Mouse (Mus musculus): ENCODE data around the gene Mars.

The Mars gene

DNA sequence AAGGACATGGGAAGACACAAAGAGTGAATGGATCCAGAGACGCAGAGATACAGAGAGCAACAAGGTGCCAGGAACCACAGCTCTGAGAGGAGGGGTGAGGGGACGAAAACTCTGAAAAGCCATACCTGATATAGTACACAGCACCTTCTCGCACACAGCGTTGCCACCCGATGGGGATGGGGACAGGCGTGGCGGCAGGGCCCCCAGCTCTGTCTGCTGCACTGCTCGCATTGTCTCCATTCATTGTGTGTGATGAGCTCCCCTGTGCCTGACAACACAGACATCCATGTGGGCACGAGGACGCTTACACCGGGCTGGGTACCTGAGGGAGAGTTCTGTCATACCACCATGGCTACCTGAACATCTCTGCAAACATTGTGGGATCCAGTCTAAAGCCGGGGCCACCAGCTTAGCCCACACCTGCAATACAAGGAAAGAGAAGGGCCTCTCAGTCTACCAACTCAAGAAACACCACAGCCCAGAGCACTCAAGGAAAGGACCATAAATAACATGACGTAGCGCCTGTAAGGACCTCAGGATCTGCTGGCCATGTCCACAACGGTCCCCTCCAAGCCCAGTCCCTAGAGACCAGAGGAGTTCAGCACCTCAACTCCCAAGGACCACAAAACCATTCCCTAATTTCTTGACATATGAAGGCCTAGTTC, 24.2 kb downstream of the Mars start:
- DNase-seq (ENCODE audit: low spot score in 2 of 2), result no peak

DNA sequence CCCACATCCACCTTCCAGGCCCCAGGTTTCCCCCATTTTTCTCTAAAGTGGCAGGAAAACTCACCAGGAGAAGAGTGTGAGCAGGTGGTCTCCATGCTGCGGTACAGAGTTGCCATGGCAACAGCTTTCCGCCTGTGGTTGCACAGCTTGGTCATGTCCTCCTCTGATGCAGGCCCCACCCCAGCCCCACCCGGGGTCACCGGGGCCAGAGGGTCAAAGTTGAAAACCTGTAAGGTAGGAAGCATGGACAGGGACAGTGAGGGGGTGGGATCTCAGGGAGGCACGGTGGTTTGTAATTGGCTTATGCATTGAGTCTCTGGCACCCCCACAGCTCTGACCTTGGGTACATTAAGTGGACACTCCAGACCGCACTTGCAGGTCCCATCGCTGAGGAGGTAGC, 24.9 kb downstream of the Mars start:
- peak; percentile 66 to 72 for DNase-seq (ENCODE audit: low spot score in 2 of 2)

DNA sequence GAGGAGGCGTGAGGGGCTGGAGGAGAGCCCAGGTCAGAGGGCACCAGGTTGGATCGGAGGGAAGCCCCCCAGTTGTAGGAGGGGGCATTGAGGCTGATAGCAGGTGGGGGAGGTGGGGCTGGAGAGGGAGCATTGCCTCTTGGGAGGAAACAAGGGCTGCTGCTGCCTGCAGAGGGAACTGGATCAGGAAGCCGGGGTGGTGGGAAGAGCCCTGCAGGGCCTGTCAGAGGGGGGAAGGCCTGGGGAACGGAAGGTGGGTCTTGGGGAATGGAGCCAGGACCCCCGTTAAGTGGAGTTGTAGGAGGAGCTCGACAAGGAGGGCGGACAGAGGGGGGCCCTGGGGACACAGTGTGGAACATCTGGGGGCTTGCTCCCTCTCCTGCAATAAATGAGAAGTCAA, 25.4 kb downstream of the Mars start:
- no peak for DNase-seq (ENCODE audit: low spot score in 2 of 2)

DNA sequence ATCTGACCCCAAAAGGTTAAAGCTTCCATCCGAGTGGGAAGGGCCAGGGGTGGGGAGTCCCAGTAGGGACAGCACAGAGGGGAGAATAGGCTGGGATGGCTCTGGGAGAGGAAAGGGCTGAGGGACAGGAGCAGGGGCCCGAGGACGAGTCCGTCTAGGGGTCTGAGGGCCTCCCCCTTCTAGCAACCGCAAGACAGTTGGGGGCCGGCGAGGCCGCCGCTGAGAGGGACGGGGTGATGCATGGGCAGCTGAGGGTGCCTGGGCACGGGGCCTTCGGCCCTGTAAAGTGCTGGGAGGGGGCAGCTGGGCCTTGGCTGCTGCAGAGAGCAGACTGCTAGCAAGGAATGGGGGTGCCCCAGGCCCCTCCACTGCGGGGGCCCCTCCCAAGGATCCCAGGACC, 25.9 kb downstream of the Mars start:
- no peak for DNase-seq (ENCODE audit: low spot score in 2 of 2)

DNA sequence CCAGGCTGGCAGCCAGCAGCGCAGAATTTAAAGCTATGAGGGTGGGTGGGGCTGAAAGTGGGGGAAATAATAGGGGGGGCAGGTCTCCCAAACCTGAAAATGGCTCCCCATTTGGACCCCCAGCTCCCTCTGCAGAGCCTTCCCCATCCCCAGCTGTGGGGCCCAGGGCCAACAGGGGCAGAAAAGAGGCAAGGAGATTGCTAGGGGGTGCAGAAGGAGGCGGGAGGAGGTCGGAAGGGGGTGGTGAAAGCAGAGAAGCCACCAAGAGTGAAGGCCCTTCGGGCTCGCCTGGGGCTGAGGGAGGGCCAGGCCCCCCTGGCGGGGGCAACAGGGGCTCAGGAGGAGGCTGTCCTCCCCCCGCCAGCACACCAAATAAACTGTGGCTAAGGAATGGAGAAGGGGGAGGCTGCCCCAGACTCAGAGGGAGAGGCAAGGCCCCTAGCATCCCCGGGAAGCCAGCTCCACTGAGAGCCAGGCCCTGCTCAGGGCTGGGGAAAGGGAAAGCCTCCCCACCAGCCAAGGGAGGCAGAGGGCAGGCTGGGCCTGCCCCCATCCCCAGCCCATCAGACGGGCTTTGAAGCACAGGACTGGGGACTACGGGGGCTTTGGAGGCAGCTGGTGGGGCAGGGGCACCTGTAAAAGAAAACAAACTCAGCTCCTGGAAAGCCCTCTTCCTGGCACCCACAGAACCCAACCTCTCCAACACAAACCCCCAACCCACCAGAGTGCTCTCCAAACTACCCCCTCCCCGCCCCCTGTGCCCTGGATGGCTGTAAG, 26.7 kb downstream of the Mars start:
- no peak for DNase-seq (ENCODE audit: low spot score in 2 of 2)

DNA sequence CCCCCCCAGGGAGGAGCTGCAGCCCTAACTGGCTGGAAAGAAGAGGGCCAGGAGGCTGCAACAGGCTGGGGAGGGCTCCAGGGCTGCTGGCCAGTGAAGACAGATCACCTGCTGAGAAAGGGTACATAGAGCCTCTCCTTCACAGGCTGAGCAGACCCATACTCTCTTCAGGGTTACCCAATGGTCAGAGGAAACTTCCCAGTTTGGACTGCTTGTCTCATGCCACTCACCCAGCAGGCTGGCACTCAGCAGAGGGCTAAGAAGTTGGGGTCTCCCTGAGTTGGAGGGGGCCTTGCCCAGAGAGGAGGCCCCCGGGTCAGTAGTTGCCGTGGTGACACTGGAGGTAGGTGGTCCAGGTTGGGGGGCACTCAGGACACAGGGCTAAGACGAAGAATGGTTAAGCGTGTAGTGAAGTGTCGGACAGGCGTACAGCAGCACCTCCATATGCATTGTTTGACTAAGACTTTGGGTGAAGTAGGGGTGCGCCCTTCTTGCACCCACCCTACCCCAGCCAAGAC, 27.4 kb downstream of the Mars start:
- DNase-seq (ENCODE audit: low spot score in 2 of 2), result no peak

DNA sequence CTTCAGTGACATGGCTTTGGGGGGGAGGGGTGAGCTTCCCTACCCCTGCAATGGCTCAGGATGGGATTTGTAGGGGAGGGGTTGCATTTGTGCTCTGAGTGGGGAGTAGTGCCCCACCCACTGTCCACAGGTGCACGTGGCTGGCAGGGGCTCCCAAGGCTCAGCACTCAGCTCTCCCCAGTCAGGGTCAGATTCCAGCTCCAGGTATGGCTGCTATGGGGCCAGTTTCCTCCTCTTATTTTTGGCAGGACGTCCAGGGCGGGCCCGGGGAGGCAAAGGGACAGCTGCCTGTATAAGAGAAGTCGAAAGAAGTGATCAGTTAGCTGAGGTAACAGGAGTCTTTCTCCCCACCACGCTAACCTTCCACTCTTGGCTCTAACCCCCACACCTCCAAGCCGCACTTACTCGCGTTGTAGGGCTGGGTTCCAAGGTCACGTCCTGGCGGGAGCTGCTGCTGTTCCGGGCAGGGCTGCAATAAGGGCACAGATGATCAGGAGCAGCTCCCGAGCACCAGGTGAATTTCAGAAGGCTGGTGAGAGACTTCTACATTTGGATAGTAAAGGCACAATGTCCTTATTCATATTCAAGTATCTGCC, 28.9 kb downstream of the Mars start:
- no peak for DNase-seq (ENCODE audit: low spot score in 2 of 2)

DNA sequence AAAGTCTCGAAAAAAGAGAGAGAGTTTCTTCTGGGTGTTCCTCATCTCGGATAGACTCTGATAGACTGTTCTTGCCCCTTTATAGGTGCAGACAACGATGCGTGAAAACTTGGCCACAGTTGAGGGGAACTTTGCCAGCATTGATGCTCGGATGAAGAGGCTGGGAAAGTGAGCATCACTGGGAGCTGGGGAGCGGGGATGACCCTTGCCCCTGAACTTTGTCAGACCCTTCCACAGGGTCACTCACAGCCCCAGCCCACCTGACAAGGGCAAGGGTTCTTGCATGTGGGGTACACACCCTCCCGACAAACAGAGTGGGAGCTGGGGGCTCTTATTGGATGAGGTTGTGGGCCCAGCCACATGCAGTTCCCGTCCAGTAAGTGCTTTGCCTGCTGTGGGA, 30.3 kb downstream of the Mars start:
- DNase-seq (ENCODE audit: low spot score in 2 of 2), result no peak

DNA sequence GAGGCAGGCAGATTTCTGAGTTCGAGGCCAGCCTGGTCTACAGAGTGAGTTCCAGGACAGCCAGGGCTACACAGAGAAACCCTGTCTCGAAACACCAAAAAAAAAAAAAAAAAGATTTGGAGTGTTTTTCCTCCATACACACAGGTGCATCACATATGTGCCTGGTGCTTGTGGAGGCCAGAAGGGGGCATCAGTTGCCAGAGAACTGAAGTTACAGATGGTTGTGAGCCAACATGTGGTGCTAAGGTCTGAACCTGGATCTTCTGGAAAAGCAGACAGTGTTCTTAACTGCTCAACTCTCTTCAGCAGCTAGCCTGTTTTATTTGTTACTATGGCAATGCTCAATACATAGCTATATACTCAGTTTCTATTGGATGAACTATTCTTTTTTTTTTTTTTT, 31.9 kb downstream of the Mars start:
- DNase-seq (ENCODE audit: low spot score in 2 of 2), result no peak

DNA sequence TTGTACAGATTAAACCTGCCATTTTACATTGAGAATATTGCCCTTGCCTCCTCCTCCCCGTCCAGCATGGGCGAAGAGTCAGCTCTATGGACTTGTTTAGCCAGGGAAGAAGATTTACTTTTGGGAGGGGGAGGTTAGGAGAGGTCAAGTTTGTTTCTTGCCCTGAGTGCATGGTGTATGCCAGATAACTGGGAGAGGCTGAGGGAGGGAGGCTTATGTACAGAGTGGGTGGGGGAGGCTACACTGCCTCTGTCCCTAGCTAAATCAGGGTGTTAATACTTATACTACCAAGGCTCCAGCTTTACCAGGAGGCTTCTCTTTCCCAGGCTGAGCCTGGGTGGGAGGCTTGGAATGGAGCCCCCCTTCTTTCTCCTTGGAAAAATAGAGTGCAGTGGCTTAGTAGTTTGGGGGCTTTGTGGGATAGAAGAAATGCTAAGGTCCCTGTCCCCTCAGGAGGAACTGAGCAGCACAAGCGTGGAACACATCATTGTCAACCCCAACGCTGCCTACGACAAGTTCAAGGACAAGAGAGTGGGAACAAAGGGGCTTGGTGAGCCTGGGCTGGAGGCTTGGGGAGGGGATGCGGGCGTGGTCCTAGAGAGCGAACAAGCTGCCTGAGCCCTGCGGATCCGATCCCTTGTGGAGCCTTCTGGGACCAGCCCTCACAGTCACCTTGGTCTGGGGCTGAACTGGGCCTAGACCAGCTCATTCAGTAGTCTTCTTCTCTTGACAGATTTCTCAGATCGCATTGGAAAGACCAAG, 37.1 kb downstream of the Mars start:
- no peak for DNase-seq (ENCODE audit: low spot score in 2 of 2)

DNA sequence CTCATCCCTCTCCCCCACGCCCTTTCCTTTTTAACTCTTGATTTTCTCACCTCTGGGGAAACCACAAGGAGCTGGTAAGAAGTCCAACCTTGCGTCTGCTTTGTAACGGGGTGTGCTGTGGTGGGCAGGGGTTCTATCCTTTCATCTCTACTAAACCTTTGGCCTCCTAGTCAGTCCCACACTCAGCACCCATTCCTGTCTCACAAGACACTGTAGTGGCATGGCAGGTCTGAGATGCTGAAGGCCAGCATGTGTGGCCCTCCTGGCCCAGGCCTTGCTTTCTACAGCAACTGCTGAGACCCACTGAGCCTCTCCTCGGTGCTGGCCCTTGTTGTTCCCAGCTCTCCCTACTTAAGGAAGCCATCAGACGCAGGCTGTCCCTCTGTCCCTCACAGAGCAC, 39.2 kb downstream of the Mars start:
- DNase-seq (ENCODE audit: low spot score in 2 of 2), result no peak

DNA sequence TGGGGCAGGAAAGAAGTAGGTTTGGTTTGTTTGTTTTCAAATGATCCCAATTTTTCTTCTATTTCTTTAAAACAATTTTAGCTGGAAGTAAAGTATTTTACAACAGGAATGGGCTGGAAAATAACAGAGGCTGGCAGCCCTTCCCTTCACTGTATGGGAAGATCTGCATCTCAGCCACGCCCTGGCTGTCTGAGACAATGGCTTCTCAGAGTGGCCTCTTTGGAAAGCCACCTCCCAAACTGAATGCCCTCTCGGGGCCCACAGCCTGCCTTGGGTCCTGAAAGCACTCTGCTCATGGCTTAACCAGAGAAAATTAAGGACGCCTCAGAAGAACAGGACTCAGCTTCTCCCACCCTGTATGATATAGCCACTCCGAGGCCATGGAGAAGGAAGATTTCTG, 41.7 kb downstream of the Mars start:
- DNase-seq (ENCODE audit: low spot score in 2 of 2), result no peak

DNA sequence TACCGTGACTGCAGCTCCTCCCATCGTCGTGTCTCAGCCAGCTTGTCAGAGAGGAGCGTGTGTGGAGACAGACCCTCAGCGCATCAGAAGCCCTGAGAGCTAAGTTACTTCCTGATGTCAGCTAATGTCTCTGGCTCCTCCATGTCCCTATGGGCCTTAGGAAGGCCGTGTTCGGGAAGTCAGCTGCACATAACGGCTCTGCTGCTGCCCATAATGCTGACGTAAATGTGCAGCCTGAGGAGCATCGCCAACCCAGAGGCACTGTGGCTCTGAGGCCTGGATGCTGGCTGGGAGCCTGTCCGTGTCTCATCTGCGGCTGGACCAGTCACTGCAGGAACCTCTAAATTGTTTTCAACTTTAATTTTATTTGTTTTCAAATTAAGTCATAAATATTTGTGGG, 42.5 kb downstream of the Mars start:
- DNase-seq (ENCODE audit: low spot score in 2 of 2), result no peak

DNA sequence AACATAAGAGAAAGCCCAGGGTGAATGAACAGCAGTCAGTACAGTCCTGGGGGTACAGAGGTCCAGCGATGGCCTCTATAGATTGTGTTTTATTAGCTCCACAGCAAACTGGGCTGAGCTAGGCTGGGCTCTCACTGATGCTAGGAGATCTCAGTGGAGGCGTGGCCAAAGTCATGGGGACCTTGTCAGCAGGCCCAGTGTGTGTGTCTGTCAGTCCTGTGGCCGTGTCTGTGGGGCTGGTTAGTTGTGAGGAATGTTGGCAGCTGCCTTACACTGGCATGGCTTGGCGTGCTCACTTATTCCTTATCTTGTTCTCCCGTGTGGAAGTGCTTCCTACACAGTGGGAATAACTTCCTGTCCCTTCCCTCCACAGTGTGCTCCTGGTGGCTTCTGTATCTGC, 43.2 kb downstream of the Mars start:
- DNase-seq (ENCODE audit: low spot score in 2 of 2), result no peak

DNA sequence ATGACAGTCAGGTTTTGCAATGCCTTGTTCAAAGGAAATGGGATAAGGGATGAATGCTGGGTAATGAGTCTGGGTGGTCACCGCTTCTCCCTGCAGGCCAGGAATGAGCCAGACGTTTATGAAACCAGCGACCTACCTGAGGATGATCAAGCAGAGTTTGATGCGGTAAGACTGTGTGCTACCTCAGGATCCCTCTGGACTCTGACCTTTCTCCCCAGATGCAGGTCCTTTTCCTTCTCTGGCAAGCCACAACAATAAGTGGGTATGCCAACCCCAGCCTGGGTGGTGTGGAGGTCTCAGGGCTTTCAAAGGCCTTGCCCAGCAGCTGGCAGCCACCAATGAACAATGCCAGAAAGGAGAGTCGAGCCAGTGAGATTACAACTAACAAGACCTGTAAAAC, 44.3 kb downstream of the Mars start:
- no peak for DNase-seq (ENCODE audit: low spot score in 2 of 2)

DNA sequence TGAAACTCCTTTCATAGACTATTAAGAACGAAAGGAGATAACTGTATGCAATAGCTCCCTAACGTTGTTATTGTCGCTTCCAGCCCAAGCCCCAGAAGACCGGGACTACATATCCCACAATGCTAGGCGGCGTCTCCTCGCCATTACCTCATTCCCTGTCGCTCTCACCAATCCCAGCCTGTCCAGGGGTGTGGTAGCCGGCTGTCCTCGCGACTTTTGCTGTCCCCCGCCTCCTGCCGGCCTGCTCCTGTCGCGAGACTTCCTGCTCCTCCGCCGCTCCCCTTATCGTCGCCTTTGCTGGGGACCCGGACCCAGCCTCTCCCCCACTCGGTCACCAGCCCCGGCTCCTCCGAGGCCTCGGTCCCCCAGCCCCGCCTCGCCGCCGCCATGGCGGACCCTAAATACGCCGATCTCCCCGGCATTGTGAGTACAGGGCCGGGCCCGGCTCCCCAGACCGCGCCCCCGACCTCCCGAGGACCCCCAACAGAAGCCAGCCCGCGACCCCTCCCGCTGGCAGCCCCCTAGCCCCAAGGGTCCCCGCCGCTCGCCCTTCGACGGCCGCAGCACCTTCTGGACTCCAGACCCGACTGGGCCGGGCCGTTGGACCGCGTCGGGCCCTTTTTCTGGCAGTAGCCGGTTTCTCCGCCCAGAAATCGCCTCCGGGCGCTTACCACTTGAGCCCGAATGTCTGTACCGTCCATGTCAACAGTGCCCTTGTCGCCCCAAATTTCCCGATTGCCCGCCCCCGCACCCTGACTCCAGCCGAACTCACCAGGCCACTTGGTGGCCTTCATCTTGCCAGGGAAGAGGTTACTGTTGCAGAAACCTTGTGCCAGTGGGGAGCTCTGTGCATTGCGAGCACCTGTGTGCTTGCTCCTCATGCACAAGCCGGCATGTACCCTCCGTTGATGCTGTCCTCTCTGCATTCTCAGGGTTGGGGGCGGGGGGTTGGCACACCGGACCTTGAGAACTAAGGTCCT, 45.2 kb downstream of the Mars start, which contains the start of gene Dctn2:
Gene Dctn2 (plus strand): TSS at position 257 of the 980 bp plus-strand sequence.
- peak; percentile 98 to 99 for DNase-seq (ENCODE audit: low spot score in 2 of 2)

DNA sequence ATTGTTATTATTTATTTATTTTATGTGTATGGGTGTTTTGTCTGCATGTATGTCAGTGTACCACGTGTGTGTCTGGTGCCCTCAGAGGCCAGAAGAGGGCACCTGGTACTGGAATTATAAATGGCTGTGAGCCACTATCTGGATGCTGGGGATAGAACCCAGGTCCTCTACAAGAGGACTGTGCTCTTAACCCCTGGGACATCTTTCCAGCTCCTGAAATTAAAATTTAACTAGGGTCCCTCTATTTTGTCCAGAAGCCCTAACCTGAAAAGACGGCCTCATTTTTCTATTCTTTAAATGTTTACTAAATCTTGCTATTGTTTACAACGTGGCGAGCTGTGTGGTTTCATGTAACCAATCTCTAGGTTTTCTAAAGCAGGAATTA, 45.9 kb downstream of the Mars start:
- no peak for DNase-seq (ENCODE audit: low spot score in 2 of 2)

DNA sequence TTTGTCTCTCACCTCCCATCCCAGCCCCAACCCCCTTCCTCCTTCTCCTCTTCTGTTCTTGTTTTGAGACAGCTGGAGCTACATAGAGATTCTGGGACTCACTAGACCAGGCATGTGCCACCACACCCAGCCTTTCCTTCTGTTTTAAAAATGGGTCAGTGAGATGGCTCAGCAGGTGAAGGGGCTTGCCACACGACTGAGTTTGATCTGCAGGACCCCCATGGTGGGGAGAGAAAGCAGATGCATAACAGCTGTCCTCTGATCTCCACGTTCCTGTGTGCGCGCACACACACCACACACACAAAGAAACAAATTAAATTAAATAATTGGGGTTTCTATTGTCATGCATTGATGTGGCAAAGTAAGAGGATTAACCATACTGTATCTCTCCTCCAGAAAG, 46.6 kb downstream of the Mars start:
- no peak for DNase-seq (ENCODE audit: low spot score in 2 of 2)

DNA sequence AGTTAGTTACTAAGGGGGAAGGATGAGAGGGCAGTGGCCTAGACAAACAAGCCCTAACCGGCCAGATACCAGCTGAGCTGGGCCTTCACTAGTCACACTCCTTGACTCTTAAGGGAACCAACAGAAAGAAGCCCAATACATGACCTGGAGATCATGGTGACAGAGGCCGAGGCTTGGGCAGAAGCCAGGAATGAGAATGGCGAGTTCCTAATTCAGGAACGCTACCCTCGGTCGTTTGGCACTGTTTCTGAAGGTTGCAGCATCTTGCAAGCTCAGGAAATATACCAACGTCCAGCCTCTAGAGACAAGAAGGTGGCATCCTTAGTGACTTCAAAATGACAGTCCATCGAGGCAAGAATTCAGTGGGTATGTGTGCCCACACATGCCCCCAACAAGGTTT, 47.2 kb downstream of the Mars start:
- no peak for DNase-seq (ENCODE audit: low spot score in 2 of 2)

DNA sequence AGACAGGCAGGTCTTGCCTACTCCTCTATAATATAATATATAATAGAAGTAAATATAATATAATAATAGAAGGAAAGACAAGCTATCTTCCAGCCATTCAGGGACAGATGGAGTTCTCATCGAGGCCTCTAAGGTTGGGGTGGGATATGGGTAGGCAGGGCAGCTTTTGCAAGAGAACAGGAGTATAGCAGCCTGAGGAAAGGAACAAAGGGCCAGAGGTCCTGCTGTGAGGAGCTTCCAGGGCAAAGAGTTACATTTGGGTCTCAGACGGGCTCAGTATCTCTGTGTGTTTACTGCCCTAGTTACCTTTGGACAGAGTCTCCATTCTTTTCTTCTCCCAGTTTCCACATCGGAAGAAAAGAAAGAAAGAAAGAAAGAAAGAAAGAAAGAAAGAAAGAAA, 48.0 kb downstream of the Mars start:
- no peak for DNase-seq (ENCODE audit: low spot score in 2 of 2)

Data from right cerebral cortex, postnatal 10 days (tissue).